Mouse (Mus musculus): ENCODE results near the gene Pknox1.
A peak's percentile ranks its signal among the peaks of the same experiment; 100 is the strongest.

GRCm38 (mm10) chr17:31519946-31520838 lies 44.3 kb upstream of the Pknox1 start, which contains the start of the genes Wdr4 and Ndufv3:
- TF ChIP-seq CTCF (conservative IDR thresholded peaks at IDR 0.05; ENCODE audit: insufficient read depth, insufficient read length, low read depth, low read length): no peak
- peak; percentile 94 for TF ChIP-seq POLR2A (IDR thresholded peaks at IDR 0.05; ENCODE audit: low read depth, low read length)

Data from kidney, adult 2 months (tissue).